Mouse (Mus musculus) neural tube, embryonic 10.5 days (tissue): Measurements from ENCODE around the gene Mrln.

Experiments
- DNase-seq: peaks from one replicate; pipeline ENCODE4 v3.0.0-alpha.2; 2017; ENCODE audit warnings: low spot score; ENCODE audit errors: extremely low spot score

The Mrln gene

GRCm38 (mm10) chr10:70254666-70255065, 50.2 kb downstream of the Mrln start:
- DNase-seq: no peak

DNA sequence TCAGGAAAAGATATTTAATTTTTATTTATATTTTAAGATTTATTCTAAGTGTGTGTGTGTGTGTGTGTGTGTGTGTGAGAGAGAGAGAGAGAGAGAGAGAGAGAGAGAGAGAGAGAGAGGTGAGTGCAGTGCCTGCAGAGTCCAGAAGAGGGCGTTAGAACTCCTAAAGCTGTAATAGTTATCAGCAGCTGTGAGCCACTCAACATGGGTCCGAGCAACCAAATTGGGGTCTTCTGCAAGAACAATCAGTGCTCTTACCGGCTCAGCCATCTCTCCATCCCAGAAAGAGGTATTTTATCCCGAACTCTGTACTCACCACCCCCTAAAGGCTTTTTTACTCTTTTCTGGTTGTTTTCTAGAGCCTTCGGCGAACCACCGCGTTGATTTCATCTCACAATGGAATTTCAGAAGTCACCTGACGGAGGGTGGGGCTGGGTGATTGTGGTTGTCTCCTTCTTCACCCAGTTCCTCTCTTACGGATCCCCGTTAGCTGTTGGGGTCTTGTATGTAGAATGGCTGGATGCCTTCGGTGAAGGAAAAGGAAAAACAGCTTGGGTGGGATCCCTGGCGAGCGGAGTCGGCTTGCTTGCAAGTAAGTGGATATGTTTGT, 51.2 kb downstream of the Mrln start:
- DNase-seq: no peak

DNA sequence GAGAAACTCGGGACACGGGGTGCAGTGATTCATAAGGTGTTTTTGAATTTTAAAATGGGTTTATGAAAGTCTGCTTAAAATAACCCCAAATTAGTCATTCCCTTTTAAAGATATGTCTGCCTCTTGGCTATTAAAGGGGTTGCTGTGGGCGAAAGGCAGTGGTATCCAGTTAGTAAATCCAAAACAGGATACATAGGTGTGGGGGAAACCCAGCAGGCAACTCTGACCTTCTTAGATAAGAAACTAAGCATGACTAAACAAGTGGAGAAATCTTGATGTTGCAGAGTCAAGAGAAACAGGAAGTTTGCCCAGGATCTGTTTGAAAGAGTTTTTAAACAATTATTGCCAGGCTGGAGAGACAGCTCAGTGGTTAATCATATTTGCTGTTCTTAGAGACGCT, 52.6 kb downstream of the Mrln start:
- no peak for DNase-seq

GRCm38 (mm10) chr10:70260904-70261303, 56.4 kb downstream of the Mrln start:
- no peak for DNase-seq

DNA sequence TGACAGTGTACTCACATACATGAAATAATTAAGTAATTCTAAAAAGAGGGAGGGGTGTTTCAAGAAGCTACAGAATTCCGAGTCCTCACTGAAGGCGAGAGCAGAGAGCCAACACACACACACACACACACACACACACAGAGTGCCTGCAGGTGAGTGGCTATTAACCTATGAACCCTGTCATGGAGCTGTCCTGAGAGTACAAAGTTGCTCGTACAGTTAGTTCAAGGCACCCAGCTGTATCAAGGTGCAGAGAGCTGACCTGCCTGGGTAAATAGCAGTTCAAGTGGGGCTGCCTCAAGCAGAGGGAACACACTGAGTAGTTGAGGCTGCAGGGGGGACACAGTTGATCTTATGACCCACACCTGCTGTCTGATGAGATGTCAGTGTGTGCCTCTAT, 57.6 kb downstream of the Mrln start:
- DNase-seq: no peak

GRCm38 (mm10) chr10:70263681-70264189, 59.3 kb downstream of the Mrln start:
- no peak for DNase-seq

- no peak for DNase-seq
Measured at GRCm38 (mm10) chr10:70264337-70265036, 60.0 kb downstream of the Mrln start.

DNA sequence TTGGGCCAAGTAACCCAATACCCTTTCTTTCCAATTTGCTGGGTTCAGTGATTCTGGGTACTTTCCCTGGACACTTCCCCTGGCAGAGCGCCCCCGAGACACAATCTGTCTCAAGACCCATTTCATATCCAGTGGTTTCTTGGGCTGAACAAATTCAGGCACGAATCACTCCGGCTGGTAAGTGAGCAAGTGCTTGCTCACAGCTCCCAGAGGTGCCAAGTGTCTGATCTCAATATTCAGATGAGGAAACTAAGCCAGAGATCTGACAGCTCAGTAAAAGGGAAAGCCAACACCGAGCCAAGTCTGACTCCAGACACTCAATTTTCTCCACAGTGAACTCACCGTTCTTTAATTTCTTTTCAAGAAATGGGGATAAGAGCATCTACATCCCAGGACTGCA, 62.0 kb downstream of the Mrln start:
- DNase-seq: no peak

DNA sequence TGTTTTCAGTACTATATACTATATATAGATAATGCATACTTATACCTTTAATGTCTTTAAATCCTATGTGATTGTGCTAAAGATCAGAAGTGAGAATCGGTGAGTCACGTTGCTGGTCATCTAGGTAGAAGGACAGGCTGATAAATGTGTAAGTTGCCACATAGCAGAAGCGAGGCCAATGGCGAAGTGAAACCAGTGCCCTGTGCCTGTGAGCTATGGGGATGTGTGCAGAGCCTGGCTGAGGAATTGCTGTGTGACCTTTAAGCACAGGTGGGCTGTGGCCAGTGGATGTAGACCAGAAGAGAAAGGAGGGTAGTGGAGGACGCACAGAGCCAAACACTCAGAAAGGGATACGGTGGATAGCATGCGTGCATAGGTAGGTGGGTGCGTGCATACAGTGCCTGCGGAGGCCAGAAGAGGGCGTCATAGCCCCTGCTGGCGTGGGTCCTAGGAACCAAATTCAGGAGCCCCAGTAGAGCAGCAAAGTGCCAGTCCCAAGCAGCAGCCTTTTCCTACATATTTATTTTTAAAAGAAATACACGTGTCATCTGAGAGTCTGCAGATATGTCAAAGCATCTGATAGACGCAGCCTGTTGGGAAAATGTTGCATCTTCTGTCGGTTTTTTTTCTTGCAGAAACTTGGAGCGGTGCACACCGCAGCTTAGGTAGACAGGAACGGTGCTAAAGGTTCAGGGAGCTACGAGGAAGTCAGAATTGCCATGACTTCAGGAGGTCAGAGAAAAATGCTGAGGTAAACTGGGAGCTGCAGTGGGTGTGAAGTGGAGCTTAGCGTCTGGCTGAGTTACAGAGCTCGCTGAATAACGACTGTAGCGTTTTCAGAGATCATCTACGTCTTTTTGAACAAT, 64.3 kb downstream of the Mrln start:
- no peak for DNase-seq
